Mouse (Mus musculus) cerebellum, adult 2 months (tissue): Measurements from ENCODE around the gene Il27ra.

Experiments
- CTCF ChIP-seq: fragments of 200-500 bp; IDR thresholded peaks from 2 replicates; pipeline ENCODE4 v1.5.1; 2011; ENCODE audit warnings: low read depth, mild to moderate bottlenecking, control low read depth, low read length, moderate library complexity, borderline replicate concordance; ENCODE audit not compliant: insufficient read depth
- POLR2A ChIP-seq: fragments of 200-500 bp; IDR thresholded peaks from 2 replicates; pipeline ENCODE4 v1.6.1; 2011; ENCODE audit warnings: low read length, control low read depth, borderline replicate concordance; ENCODE audit not compliant: insufficient read depth

- TF ChIP-seq POLR2A (no peak), CTCF (no peak)
Observed at GRCm38 (mm10) chr8:84084341-84085115, 42.1 kb upstream of the Il27ra start.
